Mouse (Mus musculus) left cerebral cortex, adult 6 months (tissue): ENCODE measurements around the gene Med13l. TPM values are rescaled to one million over a fixed set of nuclear protein-coding genes. Genes with fewer than 3 reads are reported as not detected.

Source experiments
- long read RNA-seq, 2 experiments: library from polyadenylated mRNA; unstranded; transcript quantifications; one replicate each; pipeline ENCODE4 v2.0.0; 2019 to 2020
- polyA plus RNA-seq: library from polyadenylated mRNA; unstranded; fragments of <200 nt; fragmentation: Nextera tagmentation; gene quantifications from 2 replicates; pipeline ENCODE4 v1.2.3, GENCODE M21; 2021

The Med13l gene
- 5.9 and 7.7 TPM in 2 replicates for polyA plus RNA-seq
- long read RNA-seq, experiment 1, partial matches to known transcripts = 57 of 59 reads
- long read RNA-seq, experiment 1, other reads (novel, unspliced or antisense) = 2 of 59 reads
- long read RNA-seq, experiment 2, partial matches to known transcripts = 15 of 32 reads
- long read RNA-seq, experiment 2, other reads (novel, unspliced or antisense) = 17 of 32 reads

DNA sequence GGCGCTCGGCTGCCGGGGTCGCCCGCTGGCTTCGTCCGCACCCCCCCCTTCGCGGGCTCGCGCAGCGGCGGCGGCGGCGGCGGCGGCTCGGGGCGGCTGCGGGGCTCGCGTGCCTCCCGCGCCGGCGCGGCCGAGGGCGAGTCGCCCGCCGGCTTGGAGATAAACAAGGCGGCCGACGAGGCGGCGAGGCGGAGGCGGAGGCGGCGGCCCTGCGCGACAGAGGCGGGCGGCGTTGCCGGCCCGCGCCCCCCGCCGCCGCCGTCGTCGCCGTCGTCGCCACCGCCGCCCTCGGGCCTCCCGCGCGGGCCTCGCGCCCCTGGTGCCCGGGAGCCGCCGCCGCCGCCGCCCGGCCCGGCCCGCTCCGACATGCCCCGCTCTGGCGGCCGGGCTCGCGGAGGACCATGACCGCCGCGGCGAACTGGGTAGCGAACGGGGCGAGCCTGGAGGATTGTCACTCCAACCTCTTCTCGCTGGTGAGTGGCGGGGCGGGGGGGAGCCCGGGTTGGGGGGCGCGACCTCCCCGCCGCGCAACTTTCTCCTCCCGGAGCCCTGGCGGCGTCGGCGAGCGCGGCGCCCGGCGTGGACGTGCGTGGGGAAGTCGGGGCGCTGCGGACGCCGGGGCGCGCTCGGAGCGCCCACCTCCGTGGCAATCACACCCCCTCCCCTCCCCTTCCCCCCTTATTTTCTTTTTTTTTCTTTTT, at the start of gene Med13l:
Gene Med13l (plus strand): TSS at position 295 of the 701 bp plus-strand sequence.

